Mouse (Mus musculus) natural killer cell, adult 2 months (primary cell): ENCODE data around the gene Wdr61.
A peak's percentile ranks its signal among the peaks of the same experiment; 100 is the strongest.
"Not testable (repeated sequence)": the region's sequence is repeated elsewhere in the genome, so short reads cannot be mapped to it uniquely, and the experiment has no call there.

ENCODE experiments used
- DNase-seq, 2 experiments: peaks; one replicate each; pipeline ENCODE4 v3.0.0; 2022; ENCODE audit warnings: low spot score in 2 of 2

Gene Wdr61

GRCm38 (mm10) chr9:54726315-54726714 is 8.0 kb downstream of the Wdr61 start:
- no peak for DNase-seq

GRCm38 (mm10) chr9:54722596-54722995 is 11.7 kb downstream of the Wdr61 start:
- no peak for DNase-seq

- no peak for DNase-seq
Measured at GRCm38 (mm10) chr9:54722156-54722555, 12.2 kb downstream of the Wdr61 start.

GRCm38 (mm10) chr9:54717527-54717926 is 16.8 kb downstream of the Wdr61 start:
- no peak for DNase-seq

- no peak for DNase-seq
Measured at GRCm38 (mm10) chr9:54715776-54716175, 18.5 kb downstream of the Wdr61 start.

GRCm38 (mm10) chr9:54708085-54708484 is 26.2 kb downstream of the Wdr61 start:
- no peak for DNase-seq

GRCm38 (mm10) chr9:54707288-54707999 is 26.9 kb downstream of the Wdr61 start:
- no peak for DNase-seq

GRCm38 (mm10) chr9:54705561-54705960 is 28.8 kb downstream of the Wdr61 start:
- DNase-seq: no peak

- no peak for DNase-seq
Measured at GRCm38 (mm10) chr9:54704361-54704760, 30.0 kb downstream of the Wdr61 start.

GRCm38 (mm10) chr9:54702581-54702980 is 31.7 kb downstream of the Wdr61 start:
- DNase-seq: no peak

GRCm38 (mm10) chr9:54700746-54701145 is 33.6 kb downstream of the Wdr61 start:
- DNase-seq: no peak

- DNase-seq: peak in 1 of 2 experiments; percentile 5
Measured at GRCm38 (mm10) chr9:54700174-54700475, 34.2 kb downstream of the Wdr61 start.

GRCm38 (mm10) chr9:54699345-54700173 is 34.8 kb downstream of the Wdr61 start:
- peak; percentile 57 to 63 for DNase-seq

- DNase-seq: no peak
Measured at GRCm38 (mm10) chr9:54699087-54699344, 35.3 kb downstream of the Wdr61 start.

GRCm38 (mm10) chr9:54698318-54699086 is 35.8 kb downstream of the Wdr61 start, which contains the start of gene Dnaja4:
TSS of gene Dnaja4 (plus strand) at chr9:54698873.
- DNase-seq: no peak

GRCm38 (mm10) chr9:54691241-54691805 is 43.0 kb downstream of the Wdr61 start:
- not testable (repeated sequence) for DNase-seq

GRCm38 (mm10) chr9:54690697-54691096 is 43.6 kb downstream of the Wdr61 start:
- DNase-seq: not testable (repeated sequence)

- DNase-seq: no peak
Measured at GRCm38 (mm10) chr9:54689446-54689845, 44.9 kb downstream of the Wdr61 start.

GRCm38 (mm10) chr9:54687246-54688236 is 46.8 kb downstream of the Wdr61 start:
- no peak for DNase-seq

GRCm38 (mm10) chr9:54683814-54684605 is 50.3 kb downstream of the Wdr61 start:
- DNase-seq: no peak
